Mouse (Mus musculus) limb, embryonic 14.5 days (tissue): ENCODE measurements around the gene Nova2. TPM values are rescaled to one million over a fixed set of nuclear protein-coding genes. Genes with fewer than 3 reads are reported as not detected.
A peak's percentile ranks its signal among the peaks of the same experiment; 100 is the strongest.

Source experiments
- ATAC-seq: fragments of 200-750 bp; cut with Nextera tagmentation; 2 replicates; pipeline ENCODE4 v1.8.0; 2017; ENCODE audit warnings: low read depth, moderate number of reproducible peaks, moderate TSS enrichment; ENCODE audit not compliant: low FRiP score
- DNase-seq: peaks from one replicate; pipeline ENCODE4 v3.0.0-alpha.2; 2015; ENCODE audit warnings: low spot score
- H3K27ac ChIP-seq: fragments of 300-500 bp; sonication (generic); replicated peaks from 2 replicates; pipeline ENCODE4 v1.5.1; 2014; ENCODE audit warnings: low read depth, mild to moderate bottlenecking, low read length, moderate library complexity, mixed read lengths
- H3K27me3 ChIP-seq: fragments of 300-500 bp; sonication (generic); 2 replicates; pipeline ENCODE4 v1.6.1; 2014; ENCODE audit warnings: low read length, mixed read lengths; ENCODE audit not compliant: control insufficient read depth, insufficient read depth
- H3K36me3 ChIP-seq: fragments of 300-500 bp; sonication (generic); 2 replicates; pipeline ENCODE4 v1.6.1; 2014; ENCODE audit warnings: mild to moderate bottlenecking, low read length, moderate library complexity, mixed read lengths; ENCODE audit not compliant: control insufficient read depth, insufficient read depth
- H3K4me1 ChIP-seq: fragments of 300-500 bp; sonication (generic); 2 replicates; pipeline ENCODE4 v1.6.1; 2014; ENCODE audit warnings: antibody characterized with exemption, low read length, mixed read lengths; ENCODE audit not compliant: control insufficient read depth, insufficient read depth
- H3K4me2 ChIP-seq: fragments of 300-500 bp; sonication (generic); replicated peaks from 2 replicates; pipeline ENCODE4 v1.6.1; 2014; ENCODE audit warnings: low read depth, mild to moderate bottlenecking, low read length, moderate library complexity; ENCODE audit not compliant: severe bottlenecking
- H3K4me3 ChIP-seq: fragments of 300-500 bp; sonication (generic); replicated peaks from 2 replicates; pipeline ENCODE4 v1.5.1; 2014; ENCODE audit warnings: low read length
- H3K9ac ChIP-seq: fragments of 300-500 bp; sonication (generic); 2 replicates; pipeline ENCODE4 v1.6.1; 2014; ENCODE audit warnings: mild to moderate bottlenecking, low read depth, low read length, moderate library complexity; ENCODE audit not compliant: severe bottlenecking
- H3K9me3 ChIP-seq: fragments of 300-500 bp; sonication (generic); 2 replicates; pipeline ENCODE4 v1.6.1; 2016; ENCODE audit warnings: low read length; ENCODE audit not compliant: control insufficient read depth
- POLR2A ChIP-seq: fragments of 200-500 bp; IDR thresholded peaks from 2 replicates; pipeline ENCODE4 v1.8.0; 2012; ENCODE audit warnings: inconsistent platforms, mild to moderate bottlenecking, moderate library complexity, borderline replicate concordance; ENCODE audit not compliant: insufficient read depth, insufficient read length; ENCODE audit errors: extremely low read depth
- WGBS: fragments of 180-500 bp; shearing (Covaris S2); extraction: QIAGEN DNeasy Blood & Tissue Kit; methylation state at CpG from one replicate; pipeline ENCODE4 v1.1.7; 2014; 5-methylcytosine and 5-hydroxymethylcytosine counted together
- polyA plus RNA-seq, 2 experiments: library from polyadenylated mRNA; depleted of rRNA in 1 of 2; stranded (reverse) in 1 of 2; unstranded in 1 of 2; fragments of >200 nt; fragmentation: Nextera tagmentation in 1 of 2; extraction: Ambion mirVana in 1 of 2; gene quantifications; 2 replicates each; pipeline versions ENCODE4 v1.2.1 to v1.2.3; 2012 to 2014

Nova2 gene
- polyA plus RNA-seq, 2 experiments, result 0.37 to 1.3 TPM

DNA sequence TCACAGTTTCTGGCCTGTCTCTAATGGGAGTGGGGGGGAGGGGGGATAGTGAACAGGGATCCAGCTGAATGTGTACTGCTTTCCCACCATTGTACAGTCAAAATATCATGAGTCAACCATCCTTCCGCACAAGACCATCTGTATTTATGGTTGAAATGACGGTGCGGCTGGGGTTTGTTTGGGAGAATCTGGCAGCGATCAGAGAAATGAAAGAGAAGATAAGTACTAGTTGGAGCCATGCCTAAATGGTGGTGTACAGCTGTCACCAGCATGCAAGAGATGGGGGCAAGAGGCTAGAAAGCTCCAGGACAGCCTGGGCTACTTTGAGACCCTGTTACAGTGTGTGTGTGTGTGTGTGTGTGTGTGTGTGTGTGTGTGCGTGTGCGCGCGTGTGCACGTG lies 52.7 kb downstream of the Nova2 start:
- H3K36me3 ChIP-seq, result no peaks in the 10 kb centered on the region
- no peak for TF ChIP-seq POLR2A
- no peaks in the 10 kb centered on the region for H3K4me1 ChIP-seq
- no peak overlapping the region for H3K4me2 ChIP-seq
- no peaks in the 10 kb centered on the region for H3K27me3 ChIP-seq
- DNase-seq (no peak), ATAC-seq (no peak)
- H3K4me3 ChIP-seq, result no peak overlapping the region
- H3K9ac ChIP-seq, result no peak overlapping the region
- H3K9me3 ChIP-seq, result no peaks in the 10 kb centered on the region
- H3K27ac ChIP-seq, result no peak overlapping the region
- WGBS, result 86% methylated on average over 9 of the region's 9 CpGs

DNA sequence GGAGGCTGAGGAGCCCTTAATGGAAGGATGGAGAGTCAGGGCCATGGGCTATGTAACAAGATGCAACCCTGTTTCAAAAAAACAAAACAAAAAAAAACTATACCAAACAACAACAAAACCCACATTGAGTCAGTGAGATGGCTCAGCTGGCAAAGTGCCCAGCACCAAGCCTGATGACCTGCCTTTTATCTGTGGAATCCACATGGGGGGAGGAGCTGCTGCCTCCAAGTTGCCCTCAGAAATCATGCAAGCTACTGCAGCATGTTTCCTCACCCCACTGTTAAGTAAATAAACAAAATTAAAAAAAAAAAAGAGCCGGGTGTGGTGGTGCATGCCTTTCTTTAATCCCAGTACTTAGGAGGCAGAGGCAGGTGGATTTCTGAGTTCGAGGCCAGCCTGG lies 60.8 kb downstream of the Nova2 start:
- no peak for ATAC-seq

DNA sequence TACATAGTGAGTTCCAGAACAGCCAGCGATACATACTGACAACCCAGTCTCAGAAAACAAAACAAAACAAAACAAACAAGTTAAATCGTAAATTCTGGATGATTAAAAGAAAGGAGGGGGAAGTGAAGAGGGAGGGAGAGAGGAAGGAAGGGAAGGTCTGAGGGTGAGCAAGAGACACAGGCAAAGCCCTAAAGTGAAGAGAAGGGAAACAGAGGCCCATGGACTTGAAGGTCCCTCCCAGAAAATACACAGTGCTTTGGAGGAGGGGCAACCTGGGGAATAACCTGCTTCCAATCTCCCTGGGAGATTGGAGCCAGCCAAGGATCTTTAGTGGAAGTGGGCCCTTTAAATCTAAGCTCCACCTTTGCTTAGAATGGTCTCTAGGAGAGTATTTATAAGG lies 61.4 kb downstream of the Nova2 start, which contains the start of gene Nanos2:
TSS of gene Nanos2 (plus strand) at position 301 of the 400 bp plus-strand sequence.
- peaks cover 7% of the 10 kb centered on the region for H3K27me3 ChIP-seq
- H3K9me3 ChIP-seq, result no peaks in the 10 kb centered on the region
- peaks cover 3% of the 10 kb centered on the region; the same call in 1 of the 2 replicates for H3K4me1 ChIP-seq
- H3K27ac ChIP-seq, result no peak within 1 kb of the TSS
- no peaks in the 10 kb centered on the region for H3K36me3 ChIP-seq
- no peak within 1 kb of the TSS for H3K4me3 ChIP-seq
- no peak within 1 kb of the TSS for H3K4me2 ChIP-seq
- DNase-seq (no peak), ATAC-seq (no peak)
- no peak for TF ChIP-seq POLR2A
- H3K9ac ChIP-seq, result no peak within 1 kb of the TSS
- 58% methylated on average over 2 of the region's 2 CpGs for WGBS

More for the DNA sequence above, 60.8 kb downstream of the Nova2 start:
- Histone ChIP-seq H3K36me3 (no peaks in the 10 kb centered on the region), H3K4me2 (no peak overlapping the region), H3K9ac (no peak overlapping the region), H3K27me3 (0 out of 2 replicates have a peak, but pooled peaks cover under 1% of the 10 kb centered on the region), H3K9me3 (no peaks in the 10 kb centered on the region), H3K4me1 (peaks cover 3% of the 10 kb centered on the region; the same call in 1 of the 2 replicates), H3K4me3 (no peak overlapping the region), H3K27ac (no peak overlapping the region)
- DNase-seq, result no peak
- no peak for TF ChIP-seq POLR2A
- WGBS, result 79% methylated on average over 2 of the region's 2 CpGs

- TF ChIP-seq POLR2A, result no peak
- no peak overlapping the region for H3K27ac ChIP-seq
- H3K4me2 ChIP-seq, result no peak overlapping the region
- H3K36me3 ChIP-seq, result no peaks in the 10 kb centered on the region
- ATAC-seq (no peak), DNase-seq (no peak)
- WGBS, result 69% methylated on average over 13 of the region's 13 CpGs
- no peak overlapping the region for H3K4me3 ChIP-seq
- no peak overlapping the region for H3K9ac ChIP-seq
- H3K27me3 ChIP-seq, result peaks cover 13% of the 10 kb centered on the region
- H3K9me3 ChIP-seq, result no peaks in the 10 kb centered on the region
- peaks cover 9% of the 10 kb centered on the region for H3K4me1 ChIP-seq
Observed at GRCm38 (mm10) chr7:18987747-18988146, 62.1 kb downstream of the Nova2 start.

DNA sequence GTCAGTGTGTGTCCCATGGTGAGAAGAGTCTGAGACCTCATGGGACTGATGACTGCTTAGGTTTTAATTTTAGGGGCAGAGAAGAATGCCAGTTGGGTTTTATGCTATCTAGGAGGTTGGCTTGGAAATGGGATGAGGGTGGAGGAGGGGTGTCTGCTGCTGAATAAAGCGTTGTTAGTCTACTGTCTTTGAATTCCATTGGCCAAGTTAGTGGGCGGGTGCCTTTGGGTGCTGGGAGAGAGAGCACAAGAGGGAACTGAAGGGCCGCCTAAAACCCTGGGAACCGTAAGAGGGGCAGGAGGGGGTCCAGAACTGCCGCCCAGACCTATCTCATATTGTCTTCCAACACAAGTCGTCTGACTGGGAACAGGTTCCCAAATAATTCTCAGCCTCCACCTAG lies 63.1 kb downstream of the Nova2 start:
- Histone ChIP-seq H3K27ac (no peak overlapping the region), H3K36me3 (no peaks in the 10 kb centered on the region), H3K9me3 (no peaks in the 10 kb centered on the region), H3K4me2 (no peak overlapping the region), H3K9ac (no peak overlapping the region), H3K4me1 (peaks cover 10% of the 10 kb centered on the region), H3K27me3 (peaks cover 16% of the 10 kb centered on the region), H3K4me3 (no peak overlapping the region)
- ATAC-seq (no peak), DNase-seq (no peak)
- 73% methylated on average over 6 of the region's 6 CpGs for WGBS
- no peak for TF ChIP-seq POLR2A

DNA sequence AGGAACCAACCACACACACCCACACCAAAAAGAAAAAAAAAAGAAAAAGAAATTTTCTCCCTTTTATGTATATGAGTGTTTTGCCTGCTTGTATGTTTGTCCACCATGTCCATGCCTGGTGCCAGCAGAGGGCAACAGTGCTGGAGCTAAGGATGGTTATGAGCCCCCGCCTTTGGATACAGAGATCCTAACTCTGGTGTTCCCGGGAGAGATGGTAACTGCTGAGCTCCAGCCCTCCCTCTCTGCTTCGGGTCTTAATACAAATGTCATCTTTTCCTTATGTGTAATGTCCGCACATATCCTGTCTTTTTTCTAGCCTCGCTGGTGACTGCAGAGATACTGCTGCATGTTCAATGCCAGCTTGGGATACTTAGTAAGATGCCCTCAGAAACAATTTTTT lies 64.3 kb downstream of the Nova2 start:
- no peaks in the 10 kb centered on the region for H3K9me3 ChIP-seq
- ATAC-seq, result no peak

More for the DNA sequence above, 64.3 kb downstream of the Nova2 start:
- Histone ChIP-seq H3K27ac (peak overlapping the region; percentile 73), H3K27me3 (peaks cover 16% of the 10 kb centered on the region), H3K4me2 (peak overlapping the region; percentile 86), H3K36me3 (no peaks in the 10 kb centered on the region), H3K4me3 (peak overlapping the region; percentile 49), H3K9ac (0 out of 2 replicates have a peak overlapping the region, but pooled peaks have one; percentile 12), H3K4me1 (peaks cover 10% of the 10 kb centered on the region)
- TF ChIP-seq POLR2A, result no peak
- no peak for DNase-seq
- WGBS, result 8% methylated on average over 5 of the region's 5 CpGs
